Mouse (Mus musculus) lung, adult 2 months (tissue): ENCODE measurements around the gene Atp1b2.

ENCODE experiments used
- CTCF ChIP-seq: fragments of 200-500 bp; IDR thresholded peaks from 2 replicates; pipeline ENCODE4 v1.5.1; 2011; ENCODE audit warnings: mild to moderate bottlenecking, low read length, control low read depth; ENCODE audit not compliant: insufficient read depth
- POLR2A ChIP-seq: fragments of 200-500 bp; IDR thresholded peaks from 2 replicates; pipeline ENCODE4 v1.6.1; 2011; ENCODE audit warnings: low read depth, mild to moderate bottlenecking, control low read depth, low read length, borderline replicate concordance; ENCODE audit errors: extremely low read depth

DNA sequence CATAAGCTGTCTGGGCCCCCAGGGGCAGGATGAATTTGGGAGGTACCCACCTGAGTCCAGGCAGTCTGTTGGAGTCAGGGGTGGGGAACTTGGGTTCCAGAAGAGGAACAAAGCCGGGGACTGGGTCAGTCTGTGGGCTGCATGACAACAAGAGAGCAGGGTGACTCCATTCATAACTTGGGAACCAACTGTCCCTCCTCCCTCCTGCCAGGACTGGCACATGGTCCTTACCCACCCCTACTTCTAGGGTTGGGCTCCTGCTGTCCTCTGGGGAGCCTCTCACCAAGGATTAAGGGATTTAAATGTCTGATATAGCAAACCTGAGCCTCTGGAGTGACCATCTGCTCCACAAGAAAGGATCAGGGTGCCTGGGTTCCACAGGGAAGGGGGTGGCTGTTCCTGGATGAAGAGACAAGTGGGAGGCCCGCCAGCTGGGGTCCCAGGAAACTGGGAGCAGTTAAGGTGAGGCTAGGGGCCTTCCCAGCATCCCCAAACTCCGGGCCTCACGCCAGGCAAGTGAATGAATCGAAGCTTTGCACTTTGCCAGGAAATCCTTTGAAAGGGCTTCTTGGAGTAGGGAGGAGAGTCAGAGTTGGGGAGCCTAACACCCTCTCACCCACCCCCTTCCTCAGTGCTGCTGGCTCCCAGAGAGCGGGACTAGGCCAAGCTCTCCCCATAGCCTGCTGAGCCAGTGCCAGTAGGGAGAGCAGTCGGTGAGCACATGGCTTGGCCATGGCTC, 13.7 kb downstream of the Atp1b2 start:
- no peak for TF ChIP-seq POLR2A
- TF ChIP-seq CTCF = no peak
